Mouse (Mus musculus): ENCODE results near the gene Fam168a. TPM values are rescaled to one million over a fixed set of nuclear protein-coding genes. Genes with fewer than 3 reads are reported as not detected.
A peak's percentile ranks its signal among the peaks of the same experiment; 100 is the strongest.

Gene Fam168a
- total and polyA plus RNA-seq, 3 experiments, result 3.1 to 19.2 TPM; not detected in 1

GRCm38 (mm10) chr7:100780192-100780591, 73.8 kb downstream of the Fam168a start (continued):
- TF ChIP-seq UBTF (IDR thresholded peaks at IDR 0.05; ENCODE audit: borderline replicate concordance, insufficient read depth, low read depth, low read length) (no peak), SIN3A (IDR thresholded peaks at IDR 0.05; ENCODE audit: low read length) (peak; percentile 67; the same call in 1 of the 2 replicates)

GRCm38 (mm10) chr7:100784650-100785049, 78.2 kb downstream of the Fam168a start:
- Histone ChIP-seq H3K79me2 (ENCODE audit: control insufficient read depth, insufficient read depth, low read length, poor library complexity) (no peaks in the 10 kb centered on the region), H3K27ac (ENCODE audit: control insufficient read depth, low read depth, low read length) (no peak overlapping the region), H3K27me3 (ENCODE audit: control insufficient read depth in 1 of 2, insufficient read depth in 2 of 2, low read length in 2 of 2) (no peaks in the 10 kb centered on the region), H3K36me3 (ENCODE audit: control insufficient read depth in 1 of 2, insufficient read depth in 2 of 2, low read length in 2 of 2) (peaks cover 0 to 50% of the 10 kb centered on the region in 2 experiments; a peak in 2 of 4 replicates), H3K4me1 (ENCODE audit: control insufficient read depth in 1 of 2, insufficient read depth in 2 of 2, low read length in 2 of 2) (peaks cover 27 to 34% of the 10 kb centered on the region in 2 experiments), H3K9me3 (replicated peaks; ENCODE audit: insufficient read depth, low read length) (no peaks in the 10 kb centered on the region), H3K9ac (ENCODE audit: control insufficient read depth, low read depth, low read length, poor library complexity, severe bottlenecking) (no peak overlapping the region), H3K4me3 (ENCODE audit: control insufficient read depth in 1 of 2, insufficient read depth in 1 of 2, low read depth in 2 of 2, low read length in 2 of 2) (no peak overlapping the region)
- no peak for TF ChIP-seq ELF1 (IDR thresholded peaks at IDR 0.05; ENCODE audit: low read depth, low read length)
- TF ChIP-seq MEF2A (IDR thresholded peaks at IDR 0.05; ENCODE audit: extremely low read depth, insufficient replicate concordance, low read depth, low read length, poor library complexity, severe bottlenecking), result no peak
- no peak for TF ChIP-seq POLR2A (IDR thresholded peaks at IDR 0.05; ENCODE audit: control insufficient read depth in 1 of 2, insufficient read depth in 1 of 2, low read depth in 1 of 2, low read length in 2 of 2, poor library complexity in 1 of 2)
- no peak for TF ChIP-seq MAFK (IDR thresholded peaks at IDR 0.05; ENCODE audit: borderline replicate concordance, low read depth, low read length)
- TF ChIP-seq GABPA (IDR thresholded peaks at IDR 0.05; ENCODE audit: low read depth, low read length), result no peak
- no peak for TF ChIP-seq EP300 (IDR thresholded peaks at IDR 0.05; ENCODE audit: low read depth in 1 of 2, low read length in 2 of 2)
- no peak for TF ChIP-seq TAL1 (IDR thresholded peaks at IDR 0.05; ENCODE audit: low read length)
- no peak for TF ChIP-seq ZC3H11A (IDR thresholded peaks at IDR 0.05; ENCODE audit: low read depth, low read length)
- no peak for TF ChIP-seq TCF12 (IDR thresholded peaks at IDR 0.05; ENCODE audit: low read depth, low read length)
- TF ChIP-seq POLR2AphosphoS2 (IDR thresholded peaks at IDR 0.05; ENCODE audit: low read length), result no peak
- TF ChIP-seq ZNF384 (IDR thresholded peaks at IDR 0.05; ENCODE audit: low read depth, low read length), result no peak
- TF ChIP-seq CHD2 (IDR thresholded peaks at IDR 0.05; ENCODE audit: low read length), result no peak
- TF ChIP-seq SMC3 (IDR thresholded peaks at IDR 0.05; ENCODE audit: low read depth, low read length), result no peak
- DNase-seq (ENCODE audit: low read depth, low spot score), result no peak

GRCm38 (mm10) chr7:100785426-100785825, 79.0 kb downstream of the Fam168a start:
- H3K4me1 ChIP-seq (ENCODE audit: control insufficient read depth in 1 of 2, insufficient read depth in 2 of 2, low read length in 2 of 2), result peaks cover 22 to 32% of the 10 kb centered on the region in 2 experiments
- H3K4me3 ChIP-seq (ENCODE audit: control insufficient read depth in 1 of 2, insufficient read depth in 1 of 2, low read depth in 2 of 2, low read length in 2 of 2), result no peak overlapping the region
- H3K27me3 ChIP-seq (ENCODE audit: control insufficient read depth in 1 of 2, insufficient read depth in 2 of 2, low read length in 2 of 2), result no peaks in the 10 kb centered on the region
- no peaks in the 10 kb centered on the region for H3K9me3 ChIP-seq (replicated peaks; ENCODE audit: insufficient read depth, low read length)
- TF ChIP-seq MXI1 (IDR thresholded peaks at IDR 0.05; ENCODE audit: low read depth, low read length), result no peak
- no peak for TF ChIP-seq NRF1 (IDR thresholded peaks at IDR 0.05; ENCODE audit: insufficient read depth, low read depth, low read length, poor library complexity, severe bottlenecking)
- TF ChIP-seq MAX (IDR thresholded peaks at IDR 0.05; ENCODE audit: low read length), result no peak
- no peak for TF ChIP-seq CTCF (IDR thresholded peaks at IDR 0.05 in 2 of 3, conservative IDR thresholded peaks at IDR 0.05 in 1 of 3; ENCODE audit: control insufficient read depth in 1 of 3, insufficient read depth in 1 of 3, low read depth in 2 of 3, low read length in 3 of 3, poor library complexity in 1 of 3, severe bottlenecking in 1 of 3)
- no peak for TF ChIP-seq POLR2AphosphoS5 (IDR thresholded peaks at IDR 0.05; ENCODE audit: borderline replicate concordance, low read depth, low read length)
- no peak overlapping the region for H3K27ac ChIP-seq (ENCODE audit: control insufficient read depth, low read depth, low read length)
- no peak overlapping the region for H3K9ac ChIP-seq (ENCODE audit: control insufficient read depth, low read depth, low read length, poor library complexity, severe bottlenecking)
- peaks cover 0 to 43% of the 10 kb centered on the region in 2 experiments; a peak in 2 of 4 replicates for H3K36me3 ChIP-seq (ENCODE audit: control insufficient read depth in 1 of 2, insufficient read depth in 2 of 2, low read length in 2 of 2)
- DNase-seq (ENCODE audit: low read depth, low spot score), result no peak
- no peaks in the 10 kb centered on the region for H3K79me2 ChIP-seq (ENCODE audit: control insufficient read depth, insufficient read depth, low read length, poor library complexity)
